Mouse (Mus musculus): ENCODE measurements around the gene Mrps12. TPM values are rescaled to one million over a fixed set of nuclear protein-coding genes. Genes with fewer than 3 reads are reported as not detected.

Mrps12 gene
- polyA plus RNA-seq, 1 experiment from 2014 or later: 99.7 TPM

GRCm38 (mm10) chr7:28693321-28693966 is 48.2 kb downstream of the Mrps12 start:
- WGBS: 2% methylated on average over 30 of the region's 38 CpGs
- Histone ChIP-seq H3K36me3 (ENCODE audit: insufficient read depth, low read length) (no peaks in the 10 kb centered on the region), H3K27me3 (replicated peaks; ENCODE audit: insufficient read depth, low read length) (no peaks in the 10 kb centered on the region), H3K9me3 (ENCODE audit: low read length) (no peaks in the 10 kb centered on the region), H3K4me2 (replicated peaks; ENCODE audit: low read depth, low read length) (peak overlapping the region; percentile 74), H3K9ac (replicated peaks; ENCODE audit: low read depth) (no peak overlapping the region), H3K4me1 (ENCODE audit: insufficient read depth, low read depth, low read length) (no peaks in the 10 kb centered on the region; the same call in 1 of the 2 replicates), H3K27ac (ENCODE audit: low read length) (no peak overlapping the region), H3K4me3 (ENCODE audit: low read depth, low read length) (peak overlapping the region; percentile 43)
- peak; percentile 94 for ATAC-seq
- TF ChIP-seq CTCF (IDR thresholded peaks at IDR 0.05): peak; percentile 28; the same call in 1 of the 2 replicates
- TF ChIP-seq EP300 (IDR thresholded peaks at IDR 0.05): no peak
- DNase-seq (ENCODE audit: low spot score): peak; percentile 95

GRCm38 (mm10) chr7:28692545-28693320 is 48.9 kb downstream of the Mrps12 start, which contains the start of gene Fbxo27:
Gene Fbxo27, plus strand, starts transcription at chr7:28692849.
- Histone ChIP-seq H3K27ac (ENCODE audit: low read length) (no peak within 1 kb of the TSS), H3K4me1 (ENCODE audit: insufficient read depth, low read depth, low read length) (no peaks in the 10 kb centered on the region; the same call in 1 of the 2 replicates), H3K9ac (replicated peaks; ENCODE audit: low read depth) (no peak within 1 kb of the TSS), H3K9me3 (ENCODE audit: low read length) (no peaks in the 10 kb centered on the region), H3K27me3 (replicated peaks; ENCODE audit: insufficient read depth, low read length) (no peaks in the 10 kb centered on the region), H3K4me2 (replicated peaks; ENCODE audit: low read depth, low read length) (peak within 1 kb of the TSS; percentile 74), H3K4me3 (ENCODE audit: low read depth, low read length) (peak within 1 kb of the TSS; percentile 43), H3K36me3 (ENCODE audit: insufficient read depth, low read length) (no peaks in the 10 kb centered on the region)
- TF ChIP-seq CTCF (IDR thresholded peaks at IDR 0.05): 0 out of 2 replicates have a peak, but pooled peaks have one; percentile 1
- TF ChIP-seq EP300 (IDR thresholded peaks at IDR 0.05): no peak
- peak; percentile 11; the same call in 1 of the 2 replicates for ATAC-seq
- no peak for DNase-seq (ENCODE audit: low spot score)
- 44% methylated on average over 25 of the region's 30 CpGs for WGBS

- H3K4me3 ChIP-seq (ENCODE audit: low read depth, low read length): no peak overlapping the region
- H3K4me2 ChIP-seq (replicated peaks; ENCODE audit: low read depth, low read length): no peak overlapping the region
- H3K9ac ChIP-seq (replicated peaks; ENCODE audit: low read depth): no peak overlapping the region
- H3K27me3 ChIP-seq (replicated peaks; ENCODE audit: insufficient read depth, low read length): no peaks in the 10 kb centered on the region
- no peak overlapping the region for H3K27ac ChIP-seq (ENCODE audit: low read length)
- H3K36me3 ChIP-seq (ENCODE audit: insufficient read depth, low read length): no peaks in the 10 kb centered on the region
- no peaks in the 10 kb centered on the region; the same call in 1 of the 2 replicates for H3K4me1 ChIP-seq (ENCODE audit: insufficient read depth, low read depth, low read length)
- no peaks in the 10 kb centered on the region for H3K9me3 ChIP-seq (ENCODE audit: low read length)
- DNase-seq (ENCODE audit: low spot score): no peak
- no peak for TF ChIP-seq CTCF (IDR thresholded peaks at IDR 0.05)
- TF ChIP-seq EP300 (IDR thresholded peaks at IDR 0.05): no peak
- ATAC-seq: no peak
- WGBS: 55% methylated on average over 7 of the region's 7 CpGs
Measured at GRCm38 (mm10) chr7:28691075-28691474, 50.5 kb downstream of the Mrps12 start.

Other genes with a start within 250 kb of the Mrps12 start
- gene Ifnl2, start 231.4 kb downstream of the Mrps12 start, polyA plus RNA-seq (2015; fragmentation: Nextera tagmentation; extraction: Ambion mirVana): not detected in 2 replicates
- not detected in 2 replicates for gene Ifnl3, start 219.0 kb downstream of the Mrps12 start, polyA plus RNA-seq (2015; fragmentation: Nextera tagmentation; extraction: Ambion mirVana)
- not detected in 2 replicates for gene Sycn, start 200.9 kb downstream of the Mrps12 start, polyA plus RNA-seq (2015; fragmentation: Nextera tagmentation; extraction: Ambion mirVana)
- not detected in 2 replicates for gene Nccrp1, start 194.6 kb downstream of the Mrps12 start, polyA plus RNA-seq (2015; fragmentation: Nextera tagmentation; extraction: Ambion mirVana)
- gene Samd4b, start 143.7 kb downstream of the Mrps12 start, polyA plus RNA-seq (2015; fragmentation: Nextera tagmentation; extraction: Ambion mirVana): 12.9 and 13.4 TPM in 2 replicates
- gene Pak4, start 143.6 kb downstream of the Mrps12 start, polyA plus RNA-seq (2015; fragmentation: Nextera tagmentation; extraction: Ambion mirVana): 36.3 and 38.2 TPM in 2 replicates
- gene Acp7, start 110.5 kb downstream of the Mrps12 start, polyA plus RNA-seq (2015; fragmentation: Nextera tagmentation; extraction: Ambion mirVana): not detected in 2 replicates
- gene Fbxo27, start 49.0 kb downstream of the Mrps12 start, polyA plus RNA-seq (2015; fragmentation: Nextera tagmentation; extraction: Ambion mirVana): 2.3 and 2.8 TPM in 2 replicates
- 10.9 and 11.0 TPM in 2 replicates for gene Fbxo17, start 25.0 kb downstream of the Mrps12 start, polyA plus RNA-seq (2015; fragmentation: Nextera tagmentation; extraction: Ambion mirVana)
- 6.0 and 7.0 TPM in 2 replicates for gene Sars2, start 172 bp upstream of the Mrps12 start, polyA plus RNA-seq (2015; fragmentation: Nextera tagmentation; extraction: Ambion mirVana)
- gene Ccer2, start 14.4 kb upstream of the Mrps12 start, polyA plus RNA-seq (2015; fragmentation: Nextera tagmentation; extraction: Ambion mirVana): not detected in 2 replicates
- gene Sirt2, start 24.9 kb upstream of the Mrps12 start, polyA plus RNA-seq (2015; fragmentation: Nextera tagmentation; extraction: Ambion mirVana): 55.4 and 57.1 TPM in 2 replicates
- gene Nfkbib, start 25.7 kb upstream of the Mrps12 start, polyA plus RNA-seq (2015; fragmentation: Nextera tagmentation; extraction: Ambion mirVana): 42.3 and 42.7 TPM in 2 replicates
- gene Rinl, start 47.1 kb upstream of the Mrps12 start, polyA plus RNA-seq (2015; fragmentation: Nextera tagmentation; extraction: Ambion mirVana): 10.2 and 12.9 TPM in 2 replicates
- 151 and 154 TPM in 2 replicates for gene Hnrnpl, start 66.7 kb upstream of the Mrps12 start, polyA plus RNA-seq (2015; fragmentation: Nextera tagmentation; extraction: Ambion mirVana)
- gene Ech1, start 83.4 kb upstream of the Mrps12 start, polyA plus RNA-seq (2015; fragmentation: Nextera tagmentation; extraction: Ambion mirVana): 287 and 308 TPM in 2 replicates
- 14.9 and 15.6 TPM in 2 replicates for gene Lgals4, start 92.0 kb upstream of the Mrps12 start, polyA plus RNA-seq (2015; fragmentation: Nextera tagmentation; extraction: Ambion mirVana)
- 2.2 and 3.0 TPM in 2 replicates for gene Lgals7, start 122.0 kb upstream of the Mrps12 start, polyA plus RNA-seq (2015; fragmentation: Nextera tagmentation; extraction: Ambion mirVana)
- 0.27 and 0.33 TPM in 2 replicates for gene Capn12, start 139.6 kb upstream of the Mrps12 start, polyA plus RNA-seq (2015; fragmentation: Nextera tagmentation; extraction: Ambion mirVana)
- 202 and 218 TPM in 2 replicates for gene Actn4, start 220.5 kb upstream of the Mrps12 start, polyA plus RNA-seq (2015; fragmentation: Nextera tagmentation; extraction: Ambion mirVana)
- gene Eif3k, start 240.0 kb upstream of the Mrps12 start, polyA plus RNA-seq (2015; fragmentation: Nextera tagmentation; extraction: Ambion mirVana): 287 and 294 TPM in 2 replicates
- gene Map4k1, start 240.2 kb upstream of the Mrps12 start, polyA plus RNA-seq (2015; fragmentation: Nextera tagmentation; extraction: Ambion mirVana): 2.0 and 3.5 TPM in 2 replicates